Mouse (Mus musculus): ENCODE data around the gene Mab21l2.

DNA sequence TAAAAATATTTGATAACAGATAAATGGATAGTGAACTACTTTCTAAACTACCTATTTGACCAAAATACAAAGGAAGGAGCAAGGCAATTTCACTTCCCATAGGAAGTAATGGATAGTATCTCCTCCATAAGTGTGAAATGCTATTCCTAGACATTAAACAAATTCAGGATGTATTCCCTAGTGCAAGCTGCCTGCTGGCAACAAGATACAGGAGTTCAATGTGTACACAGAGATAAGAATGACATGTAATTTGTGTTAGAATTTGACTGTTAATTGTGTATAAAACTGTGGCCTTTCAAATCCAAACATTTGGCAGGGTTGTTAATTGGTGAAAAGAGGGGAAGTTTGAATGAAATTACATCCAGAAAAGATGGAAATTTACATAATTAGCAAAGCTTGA, 26.9 kb upstream of the Mab21l2 start:
- no peak for TF ChIP-seq CTCF (IDR thresholded peaks at IDR 0.05 in 2 of 3, conservative IDR thresholded peaks at IDR 0.05 in 1 of 3; ENCODE audit: control insufficient read depth in 1 of 3, insufficient read depth in 1 of 3, low read depth in 2 of 3, low read length in 3 of 3, poor library complexity in 1 of 3, severe bottlenecking in 1 of 3)
- TF ChIP-seq MEF2A (IDR thresholded peaks at IDR 0.05; ENCODE audit: extremely low read depth, insufficient replicate concordance, low read depth, low read length, poor library complexity, severe bottlenecking) = no peak
- TF ChIP-seq POLR2AphosphoS5 (IDR thresholded peaks at IDR 0.05; ENCODE audit: borderline replicate concordance, low read depth, low read length) = no peak
- no peak for TF ChIP-seq USF1 (IDR thresholded peaks at IDR 0.05; ENCODE audit: low read depth, low read length)
- no peak for TF ChIP-seq POLR2A (IDR thresholded peaks at IDR 0.05; ENCODE audit: control insufficient read depth in 1 of 2, insufficient read depth in 1 of 2, low read depth in 1 of 2, low read length in 2 of 2, poor library complexity in 1 of 2)
- TF ChIP-seq MAFK (IDR thresholded peaks at IDR 0.05; ENCODE audit: borderline replicate concordance, low read depth, low read length) = no peak

Data from MEL (cell line).